33 mouse cellular contexts compared by ENCODE assay signal in genomic region chr17:35716114-35716513, GRCm38 (mm10). TPM values are rescaled to one million over a fixed set of nuclear protein-coding genes. Genes with fewer than 3 reads are reported as not detected.
A peak's percentile ranks its signal among the peaks of the same experiment; 100 is the strongest.
DNase-seq lines count a peak whose midpoint lies in the region; ATAC-seq and TF ChIP-seq lines count a peak whose summit lies in the region.
"Had no signal": no experiment of that assay in that cellular context is flagged by ENCODE, and none has a peak within 500 bp of the region (broad histone marks: within the 10 kb centered on the region; RNA-seq: fewer than 3 reads in every experiment).

No protein-coding gene starts in this region.

- no peaks in the 10 kb centered on the region for H3K9me3 ChIP-seq in intestine, embryonic 15.5 days
- no peaks in the 10 kb centered on the region for H3K9me3 ChIP-seq in intestine, postnatal 0 days (ENCODE audit: control insufficient read depth)
- peaks cover 6% of the 10 kb centered on the region; the same call in 1 of the 2 replicates for H3K9me3 ChIP-seq in forebrain, embryonic 10.5 days
- H3K9me3 ChIP-seq: embryonic facial prominence, embryonic 13.5 days; heart, embryonic 13.5 days; hindbrain, embryonic 10.5 days; hindbrain, embryonic 15.5 days; megakaryocyte, embryonic 14.5 days; midbrain, embryonic 12.5 days; neural tube, embryonic 12.5 days had no signal

- TF ChIP-seq CTCF in intestine, postnatal 0 days (IDR thresholded peaks at IDR 0.05; ENCODE audit: low read depth): no peak

- H3K27ac ChIP-seq in intestine, embryonic 15.5 days: no peak overlapping the region
- no peak overlapping the region for H3K27ac ChIP-seq in intestine, postnatal 0 days (ENCODE audit: low read depth, low read length)
- no peak overlapping the region for H3K27ac ChIP-seq in forebrain, embryonic 10.5 days
- H3K27ac ChIP-seq: embryonic facial prominence, embryonic 13.5 days; gastrocnemius, adult 2 months; heart, embryonic 13.5 days; hindbrain, embryonic 10.5 days; hindbrain, embryonic 15.5 days; midbrain, embryonic 12.5 days; neural tube, embryonic 12.5 days had no signal

- no peak overlapping the region for H3K4me2 ChIP-seq in intestine, embryonic 15.5 days (replicated peaks)
- no peak overlapping the region for H3K4me2 ChIP-seq in intestine, postnatal 0 days (replicated peaks; ENCODE audit: low read depth)
- H3K4me2 ChIP-seq: embryonic facial prominence, embryonic 13.5 days; heart, embryonic 13.5 days; hindbrain, embryonic 15.5 days; midbrain, embryonic 12.5 days; neural tube, embryonic 12.5 days had no signal

- peak; percentile 84 for DNase-seq in kidney, adult 9 months
- DNase-seq in kidney, postnatal 10 days: no peak
- DNase-seq in kidney, postnatal 25 days: peak; percentile 43 to 64
- DNase-seq in forebrain, embryonic 10.5 days (ENCODE audit: extremely low spot score, low spot score): no peak
- no peak for DNase-seq in layer of hippocampus, adult 11-12 months (ENCODE audit: low spot score)
- DNase-seq: adrenal gland, postnatal 36 days; cerebellum, adult 18-20 months; cerebellum, postnatal 10 days; gastrocnemius, adult 2 months; gastrocnemius, postnatal 36 days; heart, adult 18-20 months; heart, postnatal 14 days; layer of hippocampus, postnatal 36 days; left cerebral cortex, postnatal 4 days; lung, adult 18-20 months; lung, postnatal 4 days; right cerebral cortex, adult 18-20 months; right cerebral cortex, postnatal 4 days; thymus, postnatal 14 days had no signal

- no peak overlapping the region for H3K4me3 ChIP-seq in intestine, embryonic 15.5 days (replicated peaks)
- no peak overlapping the region for H3K4me3 ChIP-seq in intestine, postnatal 0 days (ENCODE audit: low read depth, low read length)
- no peak overlapping the region for H3K4me3 ChIP-seq in forebrain, embryonic 10.5 days
- H3K4me3 ChIP-seq: embryonic facial prominence, embryonic 13.5 days; gastrocnemius, adult 2 months; heart, embryonic 13.5 days; hindbrain, embryonic 10.5 days; hindbrain, embryonic 15.5 days; megakaryocyte, embryonic 14.5 days; midbrain, embryonic 12.5 days; myocyte; neural tube, embryonic 12.5 days had no signal

- peaks cover 17% of the 10 kb centered on the region for H3K4me1 ChIP-seq in intestine, embryonic 15.5 days (replicated peaks)
- H3K4me1 ChIP-seq in intestine, postnatal 0 days (replicated peaks; ENCODE audit: control insufficient read depth, insufficient read depth, low read length): 0 out of 2 replicates have a peak, but pooled peaks cover 3% of the 10 kb centered on the region
- peaks cover 31% of the 10 kb centered on the region for H3K4me1 ChIP-seq in forebrain, embryonic 10.5 days

- no peaks in the 10 kb centered on the region for H3K27me3 ChIP-seq in intestine, embryonic 15.5 days (replicated peaks)
- H3K27me3 ChIP-seq in intestine, postnatal 0 days (replicated peaks; ENCODE audit: control insufficient read depth, insufficient read depth, low read length): no peaks in the 10 kb centered on the region
- H3K27me3 ChIP-seq in forebrain, embryonic 10.5 days (ENCODE audit: poor library complexity, severe bottlenecking): no peaks in the 10 kb centered on the region; the same call in 1 of the 2 replicates
- H3K27me3 ChIP-seq: embryonic facial prominence, embryonic 13.5 days; heart, embryonic 13.5 days; hindbrain, embryonic 15.5 days; midbrain, embryonic 12.5 days; neural tube, embryonic 12.5 days had no signal

- 65% methylated on average over 3 of the region's 3 CpGs for WGBS in intestine, embryonic 15.5 days
- 44% methylated on average over 3 of the region's 3 CpGs for WGBS in intestine, postnatal 0 days
- 92% methylated on average over 3 of the region's 3 CpGs for WGBS in forebrain, embryonic 10.5 days

- H3K9ac ChIP-seq in intestine, embryonic 15.5 days: no peak overlapping the region
- no peak overlapping the region for H3K9ac ChIP-seq in intestine, postnatal 0 days (ENCODE audit: low read depth, low read length)
- H3K9ac ChIP-seq: embryonic facial prominence, embryonic 13.5 days; heart, embryonic 13.5 days; hindbrain, embryonic 15.5 days; midbrain, embryonic 12.5 days; neural tube, embryonic 12.5 days had no signal

- ATAC-seq in intestine, embryonic 15.5 days: peak; percentile 69
- ATAC-seq in intestine, postnatal 0 days: peak; percentile 58
- ATAC-seq: CD4-positive, CD25-positive, alpha-beta regulatory T cell, adult 4 months; forebrain, embryonic 16.5 days; inflammation-experienced regulatory T-cells, adult 6 months; lung, postnatal 0 days had no signal

- H3K36me3 ChIP-seq in intestine, embryonic 15.5 days: no peaks in the 10 kb centered on the region
- H3K36me3 ChIP-seq in intestine, postnatal 0 days (ENCODE audit: control insufficient read depth, insufficient read depth): no peaks in the 10 kb centered on the region
- no peaks in the 10 kb centered on the region for H3K36me3 ChIP-seq in forebrain, embryonic 10.5 days (replicated peaks)
- H3K36me3 ChIP-seq: embryonic facial prominence, embryonic 13.5 days; hindbrain, embryonic 10.5 days; hindbrain, embryonic 15.5 days; midbrain, embryonic 12.5 days; neural tube, embryonic 12.5 days had no signal

RNA-seq across cellular contexts. Expression of gene Ddr1, which starts 11.7 kb away (rescaled TPM):
- polyA plus RNA-seq in intestine, embryonic 15.5 days (2015; fragmentation: Nextera tagmentation; extraction: Ambion mirVana): 54.0 and 54.2 TPM in 2 replicates
- polyA plus RNA-seq in intestine, postnatal 0 days (2015; fragmentation: Nextera tagmentation; extraction: Ambion mirVana): 27.8 and 30.0 TPM in 2 replicates
- polyA plus RNA-seq in forebrain, embryonic 10.5 days (2016; fragmentation: Nextera tagmentation; extraction: Ambion mirVana): 105 and 112 TPM in 2 replicates

RNA-seq across cellular contexts. Expression of gene Gtf2h4, which starts 42.6 kb away (rescaled TPM):
- polyA plus RNA-seq in intestine, embryonic 15.5 days (2015; fragmentation: Nextera tagmentation; extraction: Ambion mirVana): 43.8 TPM in 2 replicates
- polyA plus RNA-seq in intestine, postnatal 0 days (2015; fragmentation: Nextera tagmentation; extraction: Ambion mirVana): 16.9 and 18.1 TPM in 2 replicates
- 59.3 and 62.3 TPM in 2 replicates for polyA plus RNA-seq in forebrain, embryonic 10.5 days (2016; fragmentation: Nextera tagmentation; extraction: Ambion mirVana)

RNA-seq across cellular contexts. Expression of gene Vars2, which starts 48.7 kb away (rescaled TPM):
- polyA plus RNA-seq in intestine, embryonic 15.5 days (2015; fragmentation: Nextera tagmentation; extraction: Ambion mirVana): 18.3 and 18.9 TPM in 2 replicates
- polyA plus RNA-seq in intestine, postnatal 0 days (2015; fragmentation: Nextera tagmentation; extraction: Ambion mirVana): 6.0 and 6.3 TPM in 2 replicates
- polyA plus RNA-seq in forebrain, embryonic 10.5 days (2016; fragmentation: Nextera tagmentation; extraction: Ambion mirVana): 19.3 and 20.2 TPM in 2 replicates

Comparison
In these comparisons a context has a peak if more than half of its experiments do, and no peak if none do; other contexts are left out.
1. DNase-seq: peak in kidney, adult 9 months (single experiment) and kidney, postnatal 25 days (2 of 2); none in kidney, postnatal 10 days (single experiment), forebrain, embryonic 10.5 days (single experiment) and layer of hippocampus, adult 11-12 months (single experiment).